In genomic region chr1:171103179-171103840, GRCm38 (mm10) we compare ENCODE assay signal across 8 mouse cellular contexts. TPM values are rescaled to one million over a fixed set of nuclear protein-coding genes. Genes with fewer than 3 reads are reported as not detected.
DNase-seq lines count a peak whose midpoint lies in the region; ATAC-seq and TF ChIP-seq lines count a peak whose summit lies in the region.

No protein-coding gene starts in this region.

- WGBS in kidney, embryonic 16.5 days = 8% methylated on average over 10 of the region's 10 CpGs
- WGBS in embryonic facial prominence, embryonic 11.5 days = 10% methylated on average over 10 of the region's 10 CpGs
- 11% methylated on average over 10 of the region's 10 CpGs for WGBS in intestine, embryonic 14.5 days

- H3K4me1 ChIP-seq in kidney, embryonic 16.5 days (ENCODE audit: insufficient read depth, low read length) = peaks cover 7% of the 10 kb centered on the region; the same call in 1 of the 2 replicates
- peaks cover 18% of the 10 kb centered on the region for H3K4me1 ChIP-seq in E14TG2a.4 (replicated peaks; ENCODE audit: low read depth, low read length)
- no peaks in the 10 kb centered on the region for H3K4me1 ChIP-seq in embryonic facial prominence, embryonic 11.5 days (ENCODE audit: control insufficient read depth, insufficient read depth, low read length)
- peaks cover 6% of the 10 kb centered on the region for H3K4me1 ChIP-seq in intestine, embryonic 14.5 days (replicated peaks; ENCODE audit: control insufficient read depth, insufficient read depth, low read length)

- no peak for DNase-seq in kidney, postnatal 14 days
- DNase-seq in embryonic facial prominence, embryonic 11.5 days (ENCODE audit: low spot score) = peak; percentile 51
- no peak for DNase-seq in intestine, embryonic 14.5 days (ENCODE audit: low spot score)
- DNase-seq in layer of hippocampus, adult 9-10 months (ENCODE audit: low spot score) = no peak
- DNase-seq in lung, postnatal 14 days = no peak

- H3K27ac ChIP-seq in kidney, embryonic 16.5 days (ENCODE audit: low read length) = no peak overlapping the region
- H3K27ac ChIP-seq in embryonic facial prominence, embryonic 11.5 days (replicated peaks; ENCODE audit: low read depth, low read length) = no peak overlapping the region
- no peak overlapping the region for H3K27ac ChIP-seq in intestine, embryonic 14.5 days (ENCODE audit: low read depth)

- peak overlapping the region; percentile 75 for H3K4me3 ChIP-seq in kidney, embryonic 16.5 days (ENCODE audit: low read length)
- H3K4me3 ChIP-seq in E14TG2a.4 (replicated peaks; ENCODE audit: low read length) = peak overlapping the region; percentile 86
- H3K4me3 ChIP-seq in embryonic facial prominence, embryonic 11.5 days (ENCODE audit: low read depth, low read length) = peak overlapping the region; percentile 29
- H3K4me3 ChIP-seq in intestine, embryonic 14.5 days (ENCODE audit: low read depth, low read length) = peak overlapping the region; percentile 66

- H3K27me3 ChIP-seq in kidney, embryonic 16.5 days (ENCODE audit: insufficient read depth, low read length) = no peaks in the 10 kb centered on the region
- no peaks in the 10 kb centered on the region for H3K27me3 ChIP-seq in E14TG2a.4 (ENCODE audit: insufficient read depth, low read length)
- H3K27me3 ChIP-seq in embryonic facial prominence, embryonic 11.5 days (ENCODE audit: control insufficient read depth, insufficient read depth, low read length) = no peaks in the 10 kb centered on the region
- H3K27me3 ChIP-seq in intestine, embryonic 14.5 days (replicated peaks; ENCODE audit: control insufficient read depth, insufficient read depth, low read length) = no peaks in the 10 kb centered on the region

- H3K4me2 ChIP-seq in kidney, embryonic 16.5 days (replicated peaks; ENCODE audit: low read depth, low read length) = peak overlapping the region; percentile 66
- peak overlapping the region; percentile 27 for H3K4me2 ChIP-seq in embryonic facial prominence, embryonic 11.5 days (ENCODE audit: low read depth, low read length)
- peak overlapping the region; percentile 60 for H3K4me2 ChIP-seq in intestine, embryonic 14.5 days (ENCODE audit: low read length)

- no peak for TF ChIP-seq CTCF in E14TG2a.4 (conservative IDR thresholded peaks at IDR 0.05; ENCODE audit: low read length)

- 0 out of 2 replicates have a peak, but pooled peaks cover 4% of the 10 kb centered on the region for H3K9me3 ChIP-seq in kidney, embryonic 16.5 days (ENCODE audit: low read length)
- peaks cover 22% of the 10 kb centered on the region for H3K9me3 ChIP-seq in E14TG2a.4 (ENCODE audit: low read length)
- no peaks in the 10 kb centered on the region for H3K9me3 ChIP-seq in embryonic facial prominence, embryonic 11.5 days (replicated peaks; ENCODE audit: control insufficient read depth, low read length)
- H3K9me3 ChIP-seq in intestine, embryonic 14.5 days (ENCODE audit: control insufficient read depth, low read length) = no peaks in the 10 kb centered on the region

- H3K9ac ChIP-seq in kidney, embryonic 16.5 days (replicated peaks; ENCODE audit: low read length) = peak overlapping the region; percentile 51
- no peak overlapping the region for H3K9ac ChIP-seq in embryonic facial prominence, embryonic 11.5 days (replicated peaks; ENCODE audit: low read length)
- H3K9ac ChIP-seq in intestine, embryonic 14.5 days (ENCODE audit: low read length) = 0 out of 2 replicates have a peak overlapping the region, but pooled peaks have one; percentile 20

- H3K36me3 ChIP-seq in kidney, embryonic 16.5 days (ENCODE audit: insufficient read depth, low read length) = no peaks in the 10 kb centered on the region
- no peaks in the 10 kb centered on the region for H3K36me3 ChIP-seq in E14TG2a.4 (ENCODE audit: insufficient read depth, low read length)
- H3K36me3 ChIP-seq in embryonic facial prominence, embryonic 11.5 days (replicated peaks; ENCODE audit: control insufficient read depth, insufficient read depth, low read depth, low read length) = no peaks in the 10 kb centered on the region
- no peaks in the 10 kb centered on the region for H3K36me3 ChIP-seq in intestine, embryonic 14.5 days (ENCODE audit: control insufficient read depth, insufficient read depth, low read length)

- peak; percentile 22 for ATAC-seq in kidney, embryonic 16.5 days (ENCODE audit: low FRiP score, low TSS enrichment)
- ATAC-seq in embryonic facial prominence, embryonic 11.5 days (replicated peaks; ENCODE audit: insufficient number of reproducible peaks, low FRiP score, low TSS enrichment, low read depth) = no peak; the same call in none of the 2 replicates
- ATAC-seq in intestine, embryonic 14.5 days (replicated peaks; ENCODE audit: low FRiP score, low TSS enrichment, low read depth) = peak; percentile 30
- peak; percentile 9; the same call in 1 of the 2 replicates for ATAC-seq in monocyte, adult 5-6 weeks (replicated peaks; ENCODE audit: insufficient number of reproducible peaks, low FRiP score, low TSS enrichment, poor library complexity, severe bottlenecking)

RNA-seq across cellular contexts. Expression of gene Cfap126, which starts 10.4 kb away (rescaled TPM):
- polyA plus RNA-seq in kidney, embryonic 16.5 days (2015; fragmentation: Nextera tagmentation; extraction: Ambion mirVana) = 2.9 and 3.0 TPM in 2 replicates
- 1.4 and 1.7 TPM in 2 replicates for polyA plus RNA-seq in embryonic facial prominence, embryonic 11.5 days (2014; fragmentation: Nextera tagmentation; extraction: Ambion mirVana)
- 1.5 and 2.1 TPM in 2 replicates for polyA plus RNA-seq in intestine, embryonic 14.5 days (2014; fragmentation: Nextera tagmentation; extraction: Ambion mirVana)
- total RNA-seq in monocyte, adult 5-6 weeks (2017) = 1.4 to 6.2 TPM (median 1.6 TPM) in 3 replicates

RNA-seq across cellular contexts. Expression of gene Fcgr3, which starts 38.6 kb away (rescaled TPM):
- polyA plus RNA-seq in kidney, embryonic 16.5 days (2015; fragmentation: Nextera tagmentation; extraction: Ambion mirVana) = 8.8 and 9.0 TPM in 2 replicates
- 6.5 and 7.9 TPM in 2 replicates for polyA plus RNA-seq in embryonic facial prominence, embryonic 11.5 days (2014; fragmentation: Nextera tagmentation; extraction: Ambion mirVana)
- polyA plus RNA-seq in intestine, embryonic 14.5 days (2014; fragmentation: Nextera tagmentation; extraction: Ambion mirVana) = 10.7 and 12.7 TPM in 2 replicates
- total RNA-seq in monocyte, adult 5-6 weeks (2017) = 270 to 442 TPM (median 434 TPM) in 3 replicates

RNA-seq across cellular contexts. Expression of gene Sdhc, which starts 47.1 kb away (rescaled TPM):
- 340 TPM in 2 replicates for polyA plus RNA-seq in kidney, embryonic 16.5 days (2015; fragmentation: Nextera tagmentation; extraction: Ambion mirVana)
- 252 and 267 TPM in 2 replicates for polyA plus RNA-seq in embryonic facial prominence, embryonic 11.5 days (2014; fragmentation: Nextera tagmentation; extraction: Ambion mirVana)
- polyA plus RNA-seq in intestine, embryonic 14.5 days (2014; fragmentation: Nextera tagmentation; extraction: Ambion mirVana) = 341 and 347 TPM in 2 replicates
- 15.7 to 38.4 TPM (median 25.1 TPM) in 3 replicates for total RNA-seq in monocyte, adult 5-6 weeks (2017)

RNA-seq across cellular contexts. Expression of gene Mpz, which starts 47.2 kb away (rescaled TPM):
- 0.57 and 0.68 TPM in 2 replicates for polyA plus RNA-seq in kidney, embryonic 16.5 days (2015; fragmentation: Nextera tagmentation; extraction: Ambion mirVana)
- polyA plus RNA-seq in embryonic facial prominence, embryonic 11.5 days (2014; fragmentation: Nextera tagmentation; extraction: Ambion mirVana) = 1.1 and 1.9 TPM in 2 replicates
- polyA plus RNA-seq in intestine, embryonic 14.5 days (2014; fragmentation: Nextera tagmentation; extraction: Ambion mirVana) = 0.48 and 0.49 TPM in 2 replicates
- not detected in 3 replicates for total RNA-seq in monocyte, adult 5-6 weeks (2017)

Comparison
In these comparisons a context has a peak if more than half of its experiments do, and no peak if none do; other contexts are left out.
1. H3K4me3 ChIP-seq: peak in every context shown above with its lines; median percentile 86 in E14TG2a.4; 75 in kidney, embryonic 16.5 days; 66 in intestine, embryonic 14.5 days; 29 in embryonic facial prominence, embryonic 11.5 days.